Comparison of ENCODE assay signal across 17 mouse cellular contexts in genomic region chrX:129547606-129548005, GRCm38 (mm10).
DNase-seq lines count a peak whose midpoint lies in the region; ATAC-seq and TF ChIP-seq lines count a peak whose summit lies in the region.
"Had no signal": no experiment of that assay in that cellular context is flagged by ENCODE, and none has a peak within 500 bp of the region (broad histone marks: within the 10 kb centered on the region; RNA-seq: fewer than 3 reads in every experiment).

No protein-coding gene starts in this region.

- no peaks in the 10 kb centered on the region for H3K27me3 ChIP-seq in kidney, postnatal 0 days (ENCODE audit: insufficient read depth, low read length)
- no peaks in the 10 kb centered on the region for H3K27me3 ChIP-seq in midbrain, postnatal 0 days (ENCODE audit: insufficient read depth, low read length)
- H3K27me3 ChIP-seq in midbrain, embryonic 16.5 days (ENCODE audit: control insufficient read depth, insufficient read depth, low read depth, low read length), result no peaks in the 10 kb centered on the region
- H3K27me3 ChIP-seq in Patski, result no peaks in the 10 kb centered on the region
- H3K27me3 ChIP-seq: embryonic facial prominence, embryonic 13.5 days; hindbrain, embryonic 12.5 days; midbrain, embryonic 15.5 days; neural tube, embryonic 13.5 days had no signal

- POLR2A ChIA-PET in Patski (lab: Charles Lee), result no interaction called here

- H3K27ac ChIP-seq in kidney, postnatal 0 days, result no peak overlapping the region
- no peak overlapping the region for H3K27ac ChIP-seq in midbrain, postnatal 0 days (ENCODE audit: low read depth, low read length)
- H3K27ac ChIP-seq in midbrain, embryonic 16.5 days (ENCODE audit: low read length), result no peak overlapping the region
- H3K27ac ChIP-seq: embryonic facial prominence, embryonic 13.5 days; hindbrain, embryonic 12.5 days; liver, embryonic 14.5 days; midbrain, embryonic 15.5 days; neural tube, embryonic 13.5 days had no signal

- peak; percentile 31; the same call in 1 of the 2 replicates for TF ChIP-seq CTCF in kidney, postnatal 0 days (IDR thresholded peaks at IDR 0.05; ENCODE audit: low read depth)
- TF ChIP-seq CTCF in midbrain, postnatal 0 days (IDR thresholded peaks at IDR 0.05), result 0 out of 2 replicates have a peak, but pooled peaks have one; percentile 15
- TF ChIP-seq CTCF in Patski (IDR thresholded peaks at IDR 0.05), result peak; percentile 36

- DNase-seq in kidney, postnatal 0 days (ENCODE audit: low spot score), result no peak
- DNase-seq in kidney, postnatal 4 days, result no peak
- no peak for DNase-seq in midbrain, postnatal 0 days (ENCODE audit: low spot score)
- DNase-seq in Patski (ENCODE audit: low read depth, low spot score), result no peak
- peak; percentile 2 for DNase-seq in naive thymus-derived CD4-positive, alpha-beta T cell, adult 2 months (ENCODE audit: low read depth)
- DNase-seq in left cerebral cortex, adult 8-10 months (ENCODE audit: low spot score in 2 of 2), result no peak
- DNase-seq: adrenal gland, postnatal 25 days; kidney, postnatal 14 days; left cerebral cortex, postnatal 4 days; thymus, postnatal 25 days had no signal

- no peaks in the 10 kb centered on the region for H3K36me3 ChIP-seq in kidney, postnatal 0 days (ENCODE audit: insufficient read depth, low read length)
- no peaks in the 10 kb centered on the region for H3K36me3 ChIP-seq in midbrain, postnatal 0 days (ENCODE audit: insufficient read depth, low read length)
- H3K36me3 ChIP-seq in midbrain, embryonic 16.5 days (ENCODE audit: control insufficient read depth, insufficient read depth, low read length), result no peaks in the 10 kb centered on the region
- H3K36me3 ChIP-seq: embryonic facial prominence, embryonic 13.5 days; hindbrain, embryonic 12.5 days; midbrain, embryonic 15.5 days; neural tube, embryonic 13.5 days had no signal

- CTCF ChIA-PET in Patski (lab: Charles Lee), result no interaction called here

- H3K9me3 ChIP-seq in kidney, postnatal 0 days (replicated peaks; ENCODE audit: low read length), result no peaks in the 10 kb centered on the region
- H3K9me3 ChIP-seq in midbrain, postnatal 0 days (ENCODE audit: low read length), result no peaks in the 10 kb centered on the region
- H3K9me3 ChIP-seq in midbrain, embryonic 16.5 days (replicated peaks; ENCODE audit: control insufficient read depth, low read length, poor library complexity, severe bottlenecking), result no peaks in the 10 kb centered on the region
- H3K9me3 ChIP-seq: embryonic facial prominence, embryonic 13.5 days; hindbrain, embryonic 12.5 days; midbrain, embryonic 15.5 days; neural tube, embryonic 13.5 days had no signal

- in situ Hi-C loops in Patski (cut with MboI; ENCODE audit: low pct_unique_long_range_greater_than_20kb), result no loop called here

- H3K4me3 ChIP-seq in kidney, postnatal 0 days (replicated peaks; ENCODE audit: low read depth, low read length), result no peak overlapping the region
- no peak overlapping the region for H3K4me3 ChIP-seq in midbrain, postnatal 0 days (ENCODE audit: low read depth, low read length)
- H3K4me3 ChIP-seq in midbrain, embryonic 16.5 days (ENCODE audit: low read depth, low read length), result no peak overlapping the region
- H3K4me3 ChIP-seq: embryonic facial prominence, embryonic 13.5 days; hindbrain, embryonic 12.5 days; midbrain, embryonic 15.5 days; neural tube, embryonic 13.5 days had no signal

- 77% methylated on average over 2 of the region's 2 CpGs for WGBS in kidney, postnatal 0 days
- WGBS in midbrain, postnatal 0 days, result 82% methylated on average over 2 of the region's 2 CpGs
- WGBS in midbrain, embryonic 16.5 days, result 85% methylated on average over 2 of the region's 2 CpGs

- ATAC-seq in kidney, postnatal 0 days (replicated peaks; ENCODE audit: low FRiP score, low read depth), result no peak
- no peak for ATAC-seq in midbrain, postnatal 0 days (ENCODE audit: low FRiP score)
- no peak for ATAC-seq in midbrain, embryonic 16.5 days
- ATAC-seq in Patski, result no peak
- ATAC-seq: intestine, embryonic 16.5 days; midbrain, embryonic 15.5 days had no signal

- H3K4me1 ChIP-seq in kidney, postnatal 0 days (replicated peaks; ENCODE audit: insufficient read depth, low read length), result no peaks in the 10 kb centered on the region
- H3K4me1 ChIP-seq in midbrain, postnatal 0 days (ENCODE audit: insufficient read depth, low read length), result no peaks in the 10 kb centered on the region
- no peaks in the 10 kb centered on the region for H3K4me1 ChIP-seq in midbrain, embryonic 16.5 days (ENCODE audit: control insufficient read depth, insufficient read depth, low read length)
- H3K4me1 ChIP-seq: embryonic facial prominence, embryonic 13.5 days; hindbrain, embryonic 12.5 days; midbrain, embryonic 15.5 days; neural tube, embryonic 13.5 days had no signal

- H3K9ac ChIP-seq in kidney, postnatal 0 days (ENCODE audit: low read depth, low read length), result no peak overlapping the region
- no peak overlapping the region for H3K9ac ChIP-seq in midbrain, postnatal 0 days (replicated peaks; ENCODE audit: low read length, poor library complexity, severe bottlenecking)
- H3K9ac ChIP-seq in midbrain, embryonic 16.5 days (ENCODE audit: low read depth, low read length), result no peak overlapping the region
- H3K9ac ChIP-seq: embryonic facial prominence, embryonic 13.5 days; hindbrain, embryonic 12.5 days; liver, embryonic 14.5 days; midbrain, embryonic 15.5 days; neural tube, embryonic 13.5 days had no signal

- H3K4me2 ChIP-seq in kidney, postnatal 0 days (ENCODE audit: low read length), result no peak overlapping the region
- H3K4me2 ChIP-seq in midbrain, postnatal 0 days (ENCODE audit: low read depth, low read length, poor library complexity, severe bottlenecking), result no peak overlapping the region
- no peak overlapping the region for H3K4me2 ChIP-seq in midbrain, embryonic 16.5 days (ENCODE audit: low read length)
- H3K4me2 ChIP-seq: embryonic facial prominence, embryonic 13.5 days; hindbrain, embryonic 12.5 days; midbrain, embryonic 15.5 days; neural tube, embryonic 13.5 days had no signal
